ENCODE assay signal across 15 mouse cellular contexts in genomic region chr7:124922806-124923205, GRCm38 (mm10).
"Had no signal": no experiment of that assay in that cellular context is flagged by ENCODE, and none has a peak within 500 bp of the region (broad histone marks: within the 10 kb centered on the region; RNA-seq: fewer than 3 reads in every experiment).

No protein-coding gene starts in this region.

- ATAC-seq: intestine, embryonic 15.5 days; liver, embryonic 12.5 days had no signal

- H3K9ac ChIP-seq: intestine, embryonic 15.5 days; limb, embryonic 15.5 days; liver, embryonic 12.5 days; lung, embryonic 14.5 days; neural tube, embryonic 15.5 days had no signal

- H3K4me3 ChIP-seq: intestine, embryonic 15.5 days; left cerebral cortex, adult 2 months; limb, embryonic 15.5 days; liver, embryonic 12.5 days; midbrain, embryonic 10.5 days; myocyte; neural tube, embryonic 15.5 days had no signal

- H3K4me2 ChIP-seq: intestine, embryonic 15.5 days; limb, embryonic 15.5 days; liver, embryonic 12.5 days; lung, embryonic 14.5 days; neural tube, embryonic 15.5 days had no signal

- H3K27me3 ChIP-seq: intestine, embryonic 15.5 days; limb, embryonic 15.5 days; liver, embryonic 12.5 days; neural tube, embryonic 15.5 days had no signal

- DNase-seq: lung, embryonic 14.5 days; lung, postnatal 10 days; lung, postnatal 4 days; midbrain, embryonic 14.5 days; right cerebral cortex, adult 18-20 months; right cerebral cortex, postnatal 25 days; thymus, adult 18-20 months; thymus, postnatal 14 days had no signal

- H3K36me3 ChIP-seq: intestine, embryonic 15.5 days; limb, embryonic 15.5 days; liver, embryonic 12.5 days; midbrain, embryonic 10.5 days; neural tube, embryonic 15.5 days had no signal

- H3K4me1 ChIP-seq: intestine, embryonic 15.5 days; limb, embryonic 15.5 days; liver, embryonic 12.5 days; midbrain, embryonic 10.5 days; neural tube, embryonic 15.5 days had no signal

- H3K9me3 ChIP-seq: intestine, embryonic 15.5 days; limb, embryonic 15.5 days; liver, embryonic 12.5 days; midbrain, embryonic 10.5 days; neural tube, embryonic 15.5 days had no signal

- H3K27ac ChIP-seq: intestine, embryonic 15.5 days; left cerebral cortex, adult 2 months; limb, embryonic 15.5 days; liver, embryonic 12.5 days; midbrain, embryonic 10.5 days; neural tube, embryonic 15.5 days had no signal
